Mouse (Mus musculus): ENCODE measurements at regions not wholly inside any gene's neighbourhood (a gene's known extent, or its start where the extent isn't known, plus 50 kb on each side); places are given as distances from the start of the nearest gene placed in this dataset.

GRCm38 (mm10) chr3:148422205-148422604, 568.1 kb downstream of the Adgrl2 start:
- no peak for ATAC-seq (replicated peaks in 1 of 2; ENCODE audit: insufficient read depth in 1 of 2, low FRiP score in 2 of 2, low TSS enrichment in 1 of 2, low read depth in 1 of 2, poor library complexity in 2 of 2, severe bottlenecking in 2 of 2)

GRCm38 (mm10) chr3:148420303-148420702, 570.1 kb downstream of the Adgrl2 start:
- no peak for ATAC-seq (replicated peaks in 1 of 2; ENCODE audit: insufficient read depth in 1 of 2, low FRiP score in 2 of 2, low TSS enrichment in 1 of 2, low read depth in 1 of 2, poor library complexity in 2 of 2, severe bottlenecking in 2 of 2)

- ATAC-seq (replicated peaks in 1 of 2; ENCODE audit: insufficient read depth in 1 of 2, low FRiP score in 2 of 2, low TSS enrichment in 1 of 2, low read depth in 1 of 2, poor library complexity in 2 of 2, severe bottlenecking in 2 of 2): peak; percentile 31 to 37; a peak in 1 of 4 replicates
Observed at GRCm38 (mm10) chr3:148419462-148420074, 570.8 kb downstream of the Adgrl2 start.

DNA sequence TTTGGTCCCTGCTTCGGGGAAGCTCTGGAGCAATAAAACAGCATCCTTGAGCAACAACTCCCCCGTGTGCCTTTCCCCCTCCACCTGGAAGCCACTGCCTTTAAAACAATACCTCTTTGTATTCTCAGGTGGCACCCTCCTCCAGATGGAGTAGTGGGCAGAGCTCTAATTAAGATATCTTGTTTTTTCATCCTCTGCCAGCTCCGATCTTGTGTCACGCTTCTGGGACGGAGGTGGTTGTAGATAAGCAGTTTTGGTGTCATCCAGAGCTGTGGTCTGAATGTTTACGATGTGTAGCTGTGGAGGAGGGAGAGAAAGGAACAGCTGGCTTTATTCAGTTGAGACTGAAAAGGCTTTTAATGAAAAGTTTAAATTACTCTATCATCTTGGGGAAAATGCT, 572.3 kb downstream of the Adgrl2 start:
- no peak for ATAC-seq (replicated peaks in 1 of 2; ENCODE audit: insufficient read depth in 1 of 2, low FRiP score in 2 of 2, low TSS enrichment in 1 of 2, low read depth in 1 of 2, poor library complexity in 2 of 2, severe bottlenecking in 2 of 2)

GRCm38 (mm10) chr3:148415443-148415842, 574.9 kb downstream of the Adgrl2 start:
- ATAC-seq (replicated peaks in 1 of 2; ENCODE audit: insufficient read depth in 1 of 2, low FRiP score in 2 of 2, low TSS enrichment in 1 of 2, low read depth in 1 of 2, poor library complexity in 2 of 2, severe bottlenecking in 2 of 2): no peak

DNA sequence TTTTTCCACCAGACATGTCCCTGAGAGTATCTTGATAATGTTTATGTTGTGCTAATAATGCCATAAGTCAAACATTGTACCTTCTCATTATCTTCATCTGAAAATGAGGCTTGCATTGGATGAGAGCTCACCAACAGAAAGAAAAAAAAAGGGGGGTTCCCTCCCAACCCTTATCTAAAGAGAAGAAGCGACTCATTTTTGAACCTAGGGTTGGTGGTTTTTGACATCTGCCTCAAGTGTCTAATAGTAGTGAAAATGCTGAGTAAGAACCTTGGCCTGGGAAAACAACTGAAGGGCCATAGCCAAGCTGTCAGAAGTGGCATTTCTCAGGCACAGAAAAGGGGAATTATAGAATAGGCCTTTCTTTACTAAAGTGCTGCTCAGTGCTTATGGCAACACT, 577.3 kb downstream of the Adgrl2 start:
- ATAC-seq (replicated peaks in 1 of 2; ENCODE audit: insufficient read depth in 1 of 2, low FRiP score in 2 of 2, low TSS enrichment in 1 of 2, low read depth in 1 of 2, poor library complexity in 2 of 2, severe bottlenecking in 2 of 2): peak in 1 of 2 experiments; percentile 12; a peak in 2 of 4 replicates

- peak; percentile 76 to 80 for ATAC-seq (replicated peaks in 1 of 2; ENCODE audit: insufficient read depth in 1 of 2, low FRiP score in 2 of 2, low TSS enrichment in 1 of 2, low read depth in 1 of 2, poor library complexity in 2 of 2, severe bottlenecking in 2 of 2)
Observed at GRCm38 (mm10) chr3:148412191-148412590, 578.2 kb downstream of the Adgrl2 start.

- no peak for ATAC-seq (replicated peaks in 1 of 2; ENCODE audit: insufficient read depth in 1 of 2, low FRiP score in 2 of 2, low TSS enrichment in 1 of 2, low read depth in 1 of 2, poor library complexity in 2 of 2, severe bottlenecking in 2 of 2)
Observed at GRCm38 (mm10) chr3:148398349-148398748, 592.0 kb downstream of the Adgrl2 start.

- 0 out of 4 replicates have a peak, but pooled peaks of 1 of the 2 experiments have one; percentile 49 for ATAC-seq (replicated peaks in 1 of 2; ENCODE audit: insufficient read depth in 1 of 2, low FRiP score in 2 of 2, low TSS enrichment in 1 of 2, low read depth in 1 of 2, poor library complexity in 2 of 2, severe bottlenecking in 2 of 2)
Observed at GRCm38 (mm10) chr3:148387550-148387949, 602.8 kb downstream of the Adgrl2 start.

DNA sequence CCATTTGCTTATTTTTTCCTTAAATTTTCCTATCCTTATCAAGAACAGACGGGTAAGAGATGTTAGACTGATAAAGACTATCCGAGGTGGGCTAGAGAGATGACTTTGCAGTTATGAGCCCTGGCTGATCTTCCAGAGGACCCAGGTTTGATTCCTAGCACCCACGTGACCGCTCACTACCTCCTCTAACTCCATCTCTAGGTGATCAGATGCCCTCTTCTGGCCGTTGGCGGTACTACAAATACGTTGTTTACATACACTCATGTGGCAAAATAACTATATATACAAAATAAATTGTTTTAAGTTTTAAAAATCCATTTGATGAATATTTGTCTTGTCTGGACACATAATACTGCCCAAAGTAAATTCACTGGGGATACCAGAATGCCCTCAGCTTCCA, 604.6 kb downstream of the Adgrl2 start:
- ATAC-seq (replicated peaks in 1 of 2; ENCODE audit: insufficient read depth in 1 of 2, low FRiP score in 2 of 2, low TSS enrichment in 1 of 2, low read depth in 1 of 2, poor library complexity in 2 of 2, severe bottlenecking in 2 of 2): no peak

DNA sequence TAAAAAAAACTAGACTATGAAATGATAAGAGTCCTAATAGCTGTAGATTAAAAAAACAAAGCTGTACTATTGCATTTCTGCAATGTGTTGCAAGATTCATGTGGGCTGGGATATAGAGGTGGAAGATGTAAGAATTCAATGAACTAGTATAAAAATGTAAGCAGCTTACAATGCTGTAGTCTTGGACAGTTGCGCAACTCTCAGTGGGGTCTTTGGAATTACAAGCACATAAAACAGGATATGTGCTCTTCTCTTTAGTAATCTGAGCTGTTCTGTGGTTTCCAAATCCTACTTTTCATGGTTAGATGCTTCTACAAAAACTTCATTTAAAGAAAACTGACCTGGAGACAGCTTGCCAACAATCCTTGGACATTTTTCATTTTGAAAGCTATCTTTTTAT, 609.3 kb downstream of the Adgrl2 start:
- ATAC-seq (replicated peaks in 1 of 2; ENCODE audit: insufficient read depth in 1 of 2, low FRiP score in 2 of 2, low TSS enrichment in 1 of 2, low read depth in 1 of 2, poor library complexity in 2 of 2, severe bottlenecking in 2 of 2): no peak

- ATAC-seq (replicated peaks in 1 of 2; ENCODE audit: insufficient read depth in 1 of 2, low FRiP score in 2 of 2, low TSS enrichment in 1 of 2, low read depth in 1 of 2, poor library complexity in 2 of 2, severe bottlenecking in 2 of 2): no peak
Observed at GRCm38 (mm10) chr3:148363331-148363730, 627.0 kb downstream of the Adgrl2 start.

GRCm38 (mm10) chr3:148362453-148362864, 627.9 kb downstream of the Adgrl2 start:
- ATAC-seq (replicated peaks in 1 of 2; ENCODE audit: insufficient read depth in 1 of 2, low FRiP score in 2 of 2, low TSS enrichment in 1 of 2, low read depth in 1 of 2, poor library complexity in 2 of 2, severe bottlenecking in 2 of 2): no peak

GRCm38 (mm10) chr3:148343633-148344361, 646.6 kb downstream of the Adgrl2 start:
- peak; percentile 54 to 60 for ATAC-seq (replicated peaks in 1 of 2; ENCODE audit: insufficient read depth in 1 of 2, low FRiP score in 2 of 2, low TSS enrichment in 1 of 2, low read depth in 1 of 2, poor library complexity in 2 of 2, severe bottlenecking in 2 of 2)

DNA sequence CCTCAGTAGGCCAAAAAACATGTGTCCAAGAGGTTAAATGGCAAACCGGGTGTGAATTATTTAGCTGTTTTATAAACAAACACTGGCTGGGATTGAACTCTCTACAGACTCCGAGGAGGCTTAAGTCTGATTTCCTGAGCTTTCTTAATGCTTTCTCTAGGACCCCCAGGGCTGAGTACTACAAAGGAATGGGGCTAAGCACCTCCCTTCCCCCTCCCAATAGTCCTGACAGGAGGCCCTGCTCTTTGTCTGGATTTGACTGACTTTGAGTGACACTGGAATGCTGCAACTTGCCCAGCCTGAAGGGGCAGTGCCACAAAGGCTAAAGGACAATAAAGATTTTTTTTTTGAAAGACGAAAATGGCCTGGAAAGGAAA, 647.1 kb downstream of the Adgrl2 start:
- no peak for ATAC-seq (replicated peaks in 1 of 2; ENCODE audit: insufficient read depth in 1 of 2, low FRiP score in 2 of 2, low TSS enrichment in 1 of 2, low read depth in 1 of 2, poor library complexity in 2 of 2, severe bottlenecking in 2 of 2)

- ATAC-seq (replicated peaks in 1 of 2; ENCODE audit: insufficient read depth in 1 of 2, low FRiP score in 2 of 2, low TSS enrichment in 1 of 2, low read depth in 1 of 2, poor library complexity in 2 of 2, severe bottlenecking in 2 of 2): no peak
Observed at GRCm38 (mm10) chr3:148339258-148339657, 651.1 kb downstream of the Adgrl2 start.

DNA sequence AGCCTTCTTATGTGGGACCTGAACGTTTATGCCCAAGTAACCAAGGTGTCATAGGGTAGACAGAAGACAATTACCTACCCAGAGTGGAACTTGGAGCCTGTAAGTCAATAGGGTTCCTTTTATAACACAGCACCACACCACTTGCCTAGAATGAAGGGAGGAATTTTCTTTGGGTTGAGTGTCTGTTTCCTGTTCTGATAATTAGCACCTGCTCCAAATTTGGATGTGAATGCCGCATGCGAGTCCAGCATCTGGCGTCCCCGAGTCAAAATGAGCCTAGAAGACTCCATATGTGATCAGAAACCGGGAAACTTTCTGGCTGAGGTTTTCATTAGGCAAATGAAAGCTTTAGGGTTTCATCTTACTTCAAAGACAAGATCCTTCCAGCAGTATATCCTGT, 653.7 kb downstream of the Adgrl2 start:
- no peak; a peak in 2 of 4 replicates for ATAC-seq (replicated peaks in 1 of 2; ENCODE audit: insufficient read depth in 1 of 2, low FRiP score in 2 of 2, low TSS enrichment in 1 of 2, low read depth in 1 of 2, poor library complexity in 2 of 2, severe bottlenecking in 2 of 2)

- peak; percentile 96 to 97 for ATAC-seq (replicated peaks in 1 of 2; ENCODE audit: insufficient read depth in 1 of 2, low FRiP score in 2 of 2, low TSS enrichment in 1 of 2, low read depth in 1 of 2, poor library complexity in 2 of 2, severe bottlenecking in 2 of 2)
Observed at GRCm38 (mm10) chr3:148336091-148336511, 654.3 kb downstream of the Adgrl2 start.

DNA sequence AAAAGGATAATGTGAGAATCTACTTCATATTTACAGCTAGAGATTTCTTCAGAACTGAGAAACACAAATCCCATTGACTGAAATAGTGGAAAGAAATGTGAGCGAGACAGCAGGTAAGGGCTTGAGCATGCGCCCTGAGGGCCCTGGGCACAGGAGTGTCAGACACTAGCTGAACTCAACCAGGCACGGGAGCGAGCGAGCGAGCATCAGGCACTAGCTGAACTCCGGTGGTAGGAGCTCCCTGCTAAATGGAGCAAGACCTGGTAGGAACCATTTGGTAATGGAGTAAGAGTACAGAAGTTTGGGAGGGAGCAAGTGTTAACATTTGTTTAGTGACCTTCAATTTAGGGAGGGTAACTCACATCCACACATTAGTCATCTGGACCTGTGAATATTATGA, 654.7 kb downstream of the Adgrl2 start:
- no peak for ATAC-seq (replicated peaks in 1 of 2; ENCODE audit: insufficient read depth in 1 of 2, low FRiP score in 2 of 2, low TSS enrichment in 1 of 2, low read depth in 1 of 2, poor library complexity in 2 of 2, severe bottlenecking in 2 of 2)

All from hematopoietic stem cell, adult 5-6 weeks (primary cell).